Mouse (Mus musculus) stomach, embryonic 16.5 days (tissue): ENCODE results near the gene Adh7. TPM values are rescaled to one million over a fixed set of nuclear protein-coding genes. Genes with fewer than 3 reads are reported as not detected.

Experiments
- ATAC-seq: fragments of 200-750 bp; cut with Nextera tagmentation; 2 replicates; pipeline ENCODE4 v1.8.0; 2017; ENCODE audit warnings: moderate number of reproducible peaks, moderate TSS enrichment; ENCODE audit not compliant: insufficient read depth, low FRiP score
- H3K27ac ChIP-seq: fragments of 300-500 bp; sonication (generic); 2 replicates; pipeline ENCODE4 v1.5.1; 2014; ENCODE audit warnings: low read length
- H3K27me3 ChIP-seq: fragments of 300-500 bp; sonication (generic); 2 replicates; pipeline ENCODE4 v1.6.1; 2014; ENCODE audit warnings: low read length, control low read depth, mixed read lengths; ENCODE audit not compliant: control insufficient read depth, insufficient read depth
- H3K36me3 ChIP-seq: fragments of 300-500 bp; sonication (generic); 2 replicates; pipeline ENCODE4 v1.6.1; 2014; ENCODE audit warnings: low read length; ENCODE audit not compliant: control insufficient read depth, insufficient read depth
- H3K4me1 ChIP-seq: fragments of 300-500 bp; sonication (generic); 2 replicates; pipeline ENCODE4 v1.6.1; 2014; ENCODE audit warnings: low read length, control low read depth, mixed read lengths; ENCODE audit not compliant: control insufficient read depth, insufficient read depth
- H3K4me2 ChIP-seq: fragments of 300-500 bp; sonication (generic); 2 replicates; pipeline ENCODE4 v1.6.1; 2014; ENCODE audit warnings: low read depth, low read length, mixed read lengths
- H3K4me3 ChIP-seq: fragments of 300-500 bp; sonication (generic); replicated peaks from 2 replicates; pipeline ENCODE4 v1.5.1; 2014; ENCODE audit warnings: mild to moderate bottlenecking, low read length
- H3K9ac ChIP-seq: fragments of 300-500 bp; sonication (generic); 2 replicates; pipeline ENCODE4 v1.6.1; 2014; ENCODE audit warnings: low read length
- H3K9me3 ChIP-seq: fragments of 300-500 bp; sonication (generic); replicated peaks from 2 replicates; pipeline ENCODE4 v1.6.1; 2016; ENCODE audit warnings: low read length, control low read depth; ENCODE audit not compliant: control insufficient read depth
- WGBS: fragments of 180-500 bp; shearing (Covaris S2); extraction: QIAGEN DNeasy Blood & Tissue Kit; methylation state at CpG from one replicate; pipeline ENCODE4 v1.1.7; 2014; 5-methylcytosine and 5-hydroxymethylcytosine counted together
- polyA plus RNA-seq: library from polyadenylated mRNA; unstranded; fragments of >200 nt; fragmentation: Nextera tagmentation; extraction: Ambion mirVana; gene quantifications from 2 replicates; pipeline ENCODE4 v1.2.1, GENCODE M21; 2015

Adh7 gene
- polyA plus RNA-seq, 1 experiment from 2014 or later: 0.79 TPM

GRCm38 (mm10) chr3:138227082-138227481 lies 9.5 kb downstream of the Adh7 start:
- Histone ChIP-seq H3K4me3 (no peak overlapping the region), H3K4me2 (no peak overlapping the region), H3K9ac (no peak overlapping the region), H3K9me3 (no peaks in the 10 kb centered on the region), H3K36me3 (no peaks in the 10 kb centered on the region), H3K27me3 (no peaks in the 10 kb centered on the region), H3K27ac (no peak overlapping the region), H3K4me1 (no peaks in the 10 kb centered on the region)
- WGBS: 78% methylated on average over 2 of the region's 2 CpGs
- ATAC-seq: no peak

DNA sequence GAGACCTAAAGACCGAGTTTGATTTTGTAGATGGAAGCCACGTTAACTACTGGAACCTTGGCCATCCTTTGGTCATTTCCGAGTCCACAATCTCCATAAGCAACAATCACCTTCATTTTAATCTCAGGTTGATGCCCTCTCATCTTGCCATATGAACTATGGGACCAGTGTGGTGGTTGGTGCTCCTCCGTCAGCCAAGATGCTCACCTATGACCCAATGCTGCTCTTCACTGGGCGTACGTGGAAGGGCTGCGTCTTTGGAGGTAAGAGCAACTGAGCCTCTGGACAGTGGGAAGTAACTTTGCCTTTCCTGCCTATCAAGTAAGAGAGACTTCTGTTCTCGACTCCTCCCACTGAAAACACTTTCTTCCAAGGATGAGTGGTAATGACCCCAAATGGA lies 10.2 kb downstream of the Adh7 start:
- H3K4me1 ChIP-seq: no peaks in the 10 kb centered on the region
- no peak overlapping the region for H3K9ac ChIP-seq
- no peaks in the 10 kb centered on the region for H3K36me3 ChIP-seq
- H3K4me3 ChIP-seq: no peak overlapping the region
- H3K27me3 ChIP-seq: no peaks in the 10 kb centered on the region
- ATAC-seq: no peak
- H3K9me3 ChIP-seq: no peaks in the 10 kb centered on the region
- 91% methylated on average over 8 of the region's 8 CpGs for WGBS
- H3K27ac ChIP-seq: no peak overlapping the region
- H3K4me2 ChIP-seq: no peak overlapping the region

GRCm38 (mm10) chr3:138229448-138229847 lies 11.9 kb downstream of the Adh7 start:
- ATAC-seq: no peak
- Histone ChIP-seq H3K27ac (no peak overlapping the region), H3K9ac (no peak overlapping the region), H3K4me1 (no peaks in the 10 kb centered on the region), H3K9me3 (no peaks in the 10 kb centered on the region), H3K4me2 (no peak overlapping the region), H3K4me3 (no peak overlapping the region), H3K36me3 (no peaks in the 10 kb centered on the region), H3K27me3 (no peaks in the 10 kb centered on the region)
- 89% methylated on average over 1 of the region's 1 CpGs for WGBS

DNA sequence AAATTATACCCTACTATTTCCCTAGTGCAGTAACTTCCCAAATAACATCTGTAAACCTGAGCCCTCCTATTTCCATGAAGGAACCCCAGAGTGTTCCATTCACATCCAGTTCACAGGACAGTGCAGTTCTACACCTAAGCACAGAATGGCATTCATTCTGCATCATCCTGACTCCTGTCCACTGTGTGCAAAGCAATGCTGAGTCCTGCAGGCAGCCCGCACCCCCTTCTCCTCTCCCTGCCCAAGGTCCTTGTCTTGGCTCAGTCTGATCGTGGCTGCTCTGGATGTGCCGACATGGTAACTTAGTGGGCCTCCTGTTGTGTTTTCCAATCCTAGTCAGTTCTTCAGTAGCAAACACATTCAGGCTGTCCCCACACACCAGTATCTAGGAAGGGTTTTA lies 12.7 kb downstream of the Adh7 start:
- 85% methylated on average over 3 of the region's 3 CpGs for WGBS

GRCm38 (mm10) chr3:138231531-138231930 lies 14.0 kb downstream of the Adh7 start:
- Histone ChIP-seq H3K36me3 (no peaks in the 10 kb centered on the region), H3K9me3 (no peaks in the 10 kb centered on the region), H3K27me3 (no peaks in the 10 kb centered on the region), H3K4me1 (no peaks in the 10 kb centered on the region), H3K4me2 (no peak overlapping the region), H3K9ac (no peak overlapping the region), H3K4me3 (no peak overlapping the region), H3K27ac (no peak overlapping the region)
- 70% methylated on average over 2 of the region's 2 CpGs for WGBS
- no peak for ATAC-seq

More for the DNA sequence above, 12.7 kb downstream of the Adh7 start:
- no peak for ATAC-seq
- no peak overlapping the region for H3K4me3 ChIP-seq
- no peaks in the 10 kb centered on the region for H3K27me3 ChIP-seq
- no peaks in the 10 kb centered on the region for H3K4me1 ChIP-seq
- no peak overlapping the region for H3K27ac ChIP-seq
- H3K4me2 ChIP-seq: no peak overlapping the region
- H3K36me3 ChIP-seq: no peaks in the 10 kb centered on the region
- H3K9ac ChIP-seq: no peak overlapping the region
- no peaks in the 10 kb centered on the region for H3K9me3 ChIP-seq

- Histone ChIP-seq H3K36me3 (no peaks in the 10 kb centered on the region), H3K27ac (no peak overlapping the region), H3K9ac (no peak overlapping the region), H3K4me3 (no peak overlapping the region), H3K9me3 (no peaks in the 10 kb centered on the region), H3K4me2 (no peak overlapping the region), H3K27me3 (no peaks in the 10 kb centered on the region), H3K4me1 (no peaks in the 10 kb centered on the region)
- ATAC-seq: no peak
- WGBS: 54% methylated on average over 11 of the region's 11 CpGs
Measured at GRCm38 (mm10) chr3:138236546-138237163, 19.1 kb downstream of the Adh7 start.

DNA sequence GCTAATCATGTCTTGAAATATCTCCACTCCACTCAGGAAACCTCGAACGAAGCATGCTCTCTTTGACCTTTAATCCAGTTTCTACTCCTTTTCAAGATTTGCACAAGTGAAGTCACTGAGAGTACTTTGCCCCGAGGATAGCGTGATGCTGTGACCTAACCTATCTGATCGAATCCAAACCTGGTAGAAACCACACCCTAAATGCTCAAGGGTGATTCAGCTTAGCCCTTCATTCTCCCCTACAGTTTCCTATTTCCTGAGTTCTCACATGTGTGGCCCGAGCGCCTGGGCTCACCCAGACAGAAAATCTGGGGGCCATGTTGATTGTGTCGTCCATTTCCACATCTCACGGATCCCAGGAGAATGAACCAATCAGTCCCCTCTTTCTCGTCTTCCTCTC lies 20.5 kb downstream of the Adh7 start:
- no peaks in the 10 kb centered on the region for H3K9me3 ChIP-seq
- 0 out of 2 replicates have a peak, but pooled peaks have one; percentile 33 for ATAC-seq
- WGBS: 77% methylated on average over 10 of the region's 10 CpGs
- no peak overlapping the region for H3K4me2 ChIP-seq
- H3K9ac ChIP-seq: no peak overlapping the region
- no peak overlapping the region for H3K4me3 ChIP-seq
- no peaks in the 10 kb centered on the region for H3K4me1 ChIP-seq
- no peak overlapping the region for H3K27ac ChIP-seq
- no peaks in the 10 kb centered on the region for H3K27me3 ChIP-seq
- no peaks in the 10 kb centered on the region for H3K36me3 ChIP-seq

DNA sequence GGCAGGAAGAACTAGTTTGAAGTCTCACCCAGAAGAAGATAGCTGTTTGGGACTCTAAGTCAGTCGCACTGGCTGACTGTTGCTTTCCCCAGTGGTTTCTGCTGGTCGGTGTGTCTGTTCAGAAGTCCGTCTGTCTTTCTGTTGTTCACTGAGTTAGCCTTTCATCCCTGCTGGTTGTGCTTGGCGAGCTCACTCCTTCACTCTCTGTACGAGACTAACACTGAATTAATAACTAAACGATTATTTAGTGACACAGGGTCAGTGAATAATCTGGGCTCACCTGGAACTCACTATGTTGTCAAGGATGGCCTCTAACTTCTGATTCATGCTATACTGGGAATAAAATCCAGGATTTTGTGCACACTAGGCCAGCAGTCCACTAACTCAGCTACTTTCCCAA lies 21.9 kb downstream of the Adh7 start:
- H3K9me3 ChIP-seq: no peaks in the 10 kb centered on the region
- H3K9ac ChIP-seq: no peak overlapping the region
- H3K4me1 ChIP-seq: no peaks in the 10 kb centered on the region
- 86% methylated on average over 6 of the region's 6 CpGs for WGBS
- no peaks in the 10 kb centered on the region for H3K27me3 ChIP-seq
- no peak overlapping the region for H3K4me3 ChIP-seq
- H3K4me2 ChIP-seq: no peak overlapping the region
- H3K27ac ChIP-seq: no peak overlapping the region
- ATAC-seq: no peak
- no peaks in the 10 kb centered on the region for H3K36me3 ChIP-seq

GRCm38 (mm10) chr3:138240411-138240810 lies 22.9 kb downstream of the Adh7 start:
- H3K36me3 ChIP-seq: no peaks in the 10 kb centered on the region
- H3K9ac ChIP-seq: no peak overlapping the region
- no peaks in the 10 kb centered on the region for H3K27me3 ChIP-seq
- H3K27ac ChIP-seq: no peak overlapping the region
- H3K4me2 ChIP-seq: no peak overlapping the region
- H3K4me3 ChIP-seq: no peak overlapping the region
- H3K9me3 ChIP-seq: no peaks in the 10 kb centered on the region
- WGBS: 82% methylated on average over 3 of the region's 3 CpGs
- no peaks in the 10 kb centered on the region for H3K4me1 ChIP-seq
- no peak for ATAC-seq
